Mouse (Mus musculus): Measurements from ENCODE around the gene Dync1li2.

DNA sequence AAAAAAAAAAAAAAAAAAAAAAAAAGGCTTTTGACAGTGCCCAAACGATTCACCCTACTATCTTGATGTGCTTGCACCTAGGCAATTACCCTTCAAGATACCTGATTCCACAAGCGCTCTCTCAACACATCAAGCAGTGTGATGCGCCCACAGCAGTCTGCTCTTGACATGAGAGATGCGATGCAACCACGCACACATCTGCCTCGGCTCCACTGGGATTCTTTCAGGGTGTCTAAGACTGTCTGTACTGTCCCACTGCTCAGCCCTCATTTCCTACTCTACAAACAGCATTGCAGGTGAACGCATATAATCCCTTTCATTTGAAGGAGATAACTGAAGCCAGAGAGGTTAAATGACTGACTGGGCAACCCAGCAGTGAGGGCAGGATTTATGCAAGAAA is 1.2 kb downstream of the Dync1li2 start:
- TF ChIP-seq EP300 (IDR thresholded peaks at IDR 0.05; ENCODE audit: low read depth) (no peak), CTCF (IDR thresholded peaks at IDR 0.05; ENCODE audit: low read depth) (no peak)
